Mouse (Mus musculus): ENCODE measurements around the gene Nup98.

Gene Nup98

GRCm38 (mm10) chr7:102243870-102244269 lies 33.9 kb upstream of the Nup98 start:
- CTCF ChIA-PET = interaction anchor here in 1 of 4 experiments (0.5 kb wide), 1 partner anchor 13 kb away, joined by 3 read pairs; no protein-coding TSS in a partner anchor
- POLR2A ChIA-PET = interaction anchor here in 2 of 4 experiments (0.5 to 2.2 kb wide), 7 partner anchors 8 to 164 kb away, joined by 3 to 5 read pairs (median 3); no protein-coding TSS in a partner anchor

GRCm38 (mm10) chr7:102242917-102243316 lies 32.9 kb upstream of the Nup98 start:
- CTCF ChIA-PET = interaction anchor here in 2 of 4 experiments (0.5 to 0.8 kb wide), 3 partner anchors 15 to 1301 kb away, joined by 3 to 13 read pairs (median 3); no protein-coding TSS in a partner anchor
- POLR2A ChIA-PET = interaction anchor here in 2 of 4 experiments (1.1 to 2.2 kb wide), 3 partner anchors 17 to 51 kb away, joined by 3 to 5 read pairs (median 4); no protein-coding TSS in a partner anchor

- CTCF ChIA-PET = interaction anchor here in 2 of 4 experiments (0.5 to 0.8 kb wide), 3 partner anchors 16 to 1300 kb away, joined by 3 to 13 read pairs (median 3); no protein-coding TSS in a partner anchor
- POLR2A ChIA-PET = interaction anchor here in 1 of 4 experiments (1.1 to 2.2 kb wide), 2 partner anchors 37 to 50 kb away, joined by 3 to 5 read pairs; no protein-coding TSS in a partner anchor
These were observed 32.4 kb upstream of the Nup98 start for GRCm38 (mm10) chr7:102242371-102242770.

- POLR2A ChIA-PET = interaction anchor here in 2 of 4 experiments (0.7 to 3.1 kb wide), 4 partner anchors 9 to 187 kb away, joined by 3 to 16 read pairs (median 9); no protein-coding TSS in a partner anchor
These were observed 29.6 kb upstream of the Nup98 start for GRCm38 (mm10) chr7:102239591-102239990.

GRCm38 (mm10) chr7:102238686-102239286 lies 28.8 kb upstream of the Nup98 start:
- CTCF ChIA-PET = interaction anchor here in 2 of 4 experiments (0.6 to 1.0 kb wide), 3 partner anchors 11 to 19 kb away, joined by 3 read pairs; no protein-coding TSS in a partner anchor
- POLR2A ChIA-PET = interaction anchor here in 2 of 4 experiments (0.7 to 3.1 kb wide), 12 partner anchors 8 to 188 kb away, joined by 3 to 16 read pairs (median 4); partner anchors contain the start of genes Nup98 (in 1 of the 2) and Pgap2 (in 1 of the 2)

More at GRCm38 (mm10) chr7:102239591-102239990, 29.6 kb upstream of the Nup98 start:
- CTCF ChIA-PET = no interaction called here

GRCm38 (mm10) chr7:102233059-102233458 lies 23.1 kb upstream of the Nup98 start:
- ChIA-PET CTCF (no interaction called here), POLR2A (interaction anchor here in 2 of 4 experiments (0.6 to 2.2 kb wide), 5 partner anchors 10 to 193 kb away, joined by 3 to 8 read pairs (median 5); no protein-coding TSS in a partner anchor)

- ChIA-PET CTCF (no interaction called here), POLR2A (interaction anchor here in 2 of 4 experiments (0.8 to 3.3 kb wide), 7 partner anchors 8 to 20 kb away, joined by 3 to 13 read pairs (median 5); partner anchors contain the start of genes Pgap2 (in 2 of the 2) and Nup98 (in 1 of the 2))
These were observed 19.8 kb upstream of the Nup98 start for GRCm38 (mm10) chr7:102229814-102230213.

- ChIA-PET CTCF (interaction anchor here in 1 of 4 experiments (0.6 kb wide), 1 partner anchor 23 kb away, joined by 3 read pairs; no protein-coding TSS in a partner anchor), POLR2A (interaction anchor here in 2 of 4 experiments (0.7 to 2.2 kb wide), 9 partner anchors 10 to 194 kb away, joined by 3 to 11 read pairs (median 4); partner anchors contain the start of genes Nup98 (in 1 of the 2) and Pgap2 (in 1 of the 2))
These were observed 18.2 kb upstream of the Nup98 start for GRCm38 (mm10) chr7:102228049-102228670.

- CTCF ChIA-PET = interaction anchor here in 1 of 4 experiments (0.7 kb wide), 1 partner anchor 31 kb away, joined by 3 read pairs; no protein-coding TSS in a partner anchor
- POLR2A ChIA-PET = interaction anchor here in 3 of 4 experiments (0.9 to 3.9 kb wide), 4 partner anchors 13 to 23 kb away, joined by 4 to 16 read pairs (median 4); no protein-coding TSS in a partner anchor
These were observed 16.1 kb upstream of the Nup98 start for GRCm38 (mm10) chr7:102226051-102226450.

GRCm38 (mm10) chr7:102223883-102224738 lies 14.1 kb upstream of the Nup98 start:
- ChIA-PET CTCF (interaction anchor here in 2 of 4 experiments (0.7 to 1.0 kb wide), 3 partner anchors 14 to 574 kb away, joined by 3 to 4 read pairs (median 4); partner anchors contain the start of genes Nup98 (in 1 of the 2) and Pgap2 (in 1 of the 2)), POLR2A (interaction anchor here in 3 of 4 experiments (0.6 to 4.7 kb wide), 23 partner anchors 8 to 191 kb away, joined by 3 to 54 read pairs (median 4); partner anchors contain the start of genes Nup98 (in 2 of the 3) and Pgap2 (in 2 of the 3))

GRCm38 (mm10) chr7:102222830-102223556 lies 13.0 kb upstream of the Nup98 start:
- ChIA-PET CTCF (interaction anchor here in 3 of 4 experiments (0.6 to 1.5 kb wide), 17 partner anchors 12 to 573 kb away, joined by 3 to 16 read pairs (median 4); partner anchors contain the start of genes Nup98 (in 1 of the 3), Pgap2 (in 1 of the 3) and Trim21 (in 1 of the 3)), POLR2A (interaction anchor here (0.6 to 4.7 kb wide), 30 partner anchors 9 to 261 kb away, joined by 3 to 54 read pairs (median 5); partner anchors contain the start of genes Nup98 (in 3 of the 4) and Pgap2 (in 3 of the 4))

- ChIA-PET CTCF (interaction anchor here in 3 of 4 experiments (0.6 to 1.5 kb wide), 18 partner anchors 12 to 1226 kb away, joined by 3 to 16 read pairs (median 3); partner anchors contain the start of genes Clpb (in 1 of the 3), Nup98 (in 1 of the 3), Pgap2 (in 1 of the 3) and Trim21 (in 1 of the 3)), POLR2A (interaction anchor here in 3 of 4 experiments (0.6 to 4.7 kb wide), 22 partner anchors 9 to 262 kb away, joined by 3 to 54 read pairs (median 8); partner anchors contain the start of genes Nup98 (in 3 of the 3) and Pgap2 (in 3 of the 3))
These were observed 12.4 kb upstream of the Nup98 start for GRCm38 (mm10) chr7:102222336-102222735.

- POLR2A ChIA-PET = interaction anchor here in 3 of 4 experiments (0.6 to 4.7 kb wide), 24 partner anchors 9 to 379 kb away, joined by 3 to 54 read pairs (median 6); partner anchors contain the start of genes Nup98 (in 3 of the 3) and Pgap2 (in 3 of the 3)
- CTCF ChIA-PET = interaction anchor here in 3 of 4 experiments (0.6 to 1.5 kb wide), 14 partner anchors 11 to 1226 kb away, joined by 3 to 16 read pairs (median 4); partner anchors contain the start of genes Clpb (in 1 of the 3), Nup98 (in 1 of the 3), Pgap2 (in 1 of the 3) and Trim21 (in 1 of the 3)
These were observed 11.9 kb upstream of the Nup98 start for GRCm38 (mm10) chr7:102221899-102222298.

- CTCF ChIA-PET = interaction anchor here in 3 of 4 experiments (0.6 to 1.5 kb wide), 16 partner anchors 9 to 1974 kb away, joined by 3 to 16 read pairs (median 4); partner anchors contain the start of gene Clpb (in 1 of the 3)
- POLR2A ChIA-PET = interaction anchor here (0.6 to 4.3 kb wide), 76 partner anchors 8 to 1683 kb away, joined by 3 to 65 read pairs (median 4); partner anchors contain the start of genes Inppl1 (in 2 of the 4), Stim1 (in 2 of the 4), Clpb (in 1 of the 4) and Rnf121 (in 1 of the 4)
These were observed 1.1 kb upstream of the Nup98 start for GRCm38 (mm10) chr7:102211071-102211470.

- CTCF ChIA-PET = interaction anchor here in 1 of 4 experiments (0.7 kb wide), 2 partner anchors 41 to 52 kb away, joined by 3 to 4 read pairs; no protein-coding TSS in a partner anchor
- POLR2A ChIA-PET = interaction anchor here (0.6 to 4.3 kb wide), 11 partner anchors 9 to 345 kb away, joined by 3 to 65 read pairs (median 5); no protein-coding TSS in a partner anchor
These were observed 1.1 kb downstream of the Nup98 start for GRCm38 (mm10) chr7:102208806-102209363.

Data from embryonic stem cell, embryonic (primary cell).